Mouse (Mus musculus) spleen, adult 2 months (tissue): ENCODE data around the gene Cnpy3.

Experiments
- CTCF ChIP-seq: fragments of 200-500 bp; IDR thresholded peaks from 2 replicates; pipeline ENCODE4 v1.5.1; 2011; ENCODE audit warnings: mild to moderate bottlenecking, inconsistent platforms; ENCODE audit not compliant: insufficient read depth, insufficient read length, insufficient replicate concordance; ENCODE audit errors: extremely low read depth
- POLR2A ChIP-seq: fragments of 200-500 bp; IDR thresholded peaks from 2 replicates; pipeline ENCODE4 v1.6.1; 2011; ENCODE audit warnings: low read depth, low read length, inconsistent platforms

- TF ChIP-seq CTCF (no peak), POLR2A (no peak)
Observed at GRCm38 (mm10) chr17:46702100-46702499, 49.9 kb downstream of the Cnpy3 start.
